Comparison of ENCODE assay signal across 14 mouse cellular contexts in genomic region chr9:106856664-106857063, GRCm38 (mm10).
"Had no signal": no experiment of that assay in that cellular context is flagged by ENCODE, and none has a peak within 500 bp of the region (broad histone marks: within the 10 kb centered on the region; RNA-seq: fewer than 3 reads in every experiment).

No protein-coding gene starts in this region.

- H3K27ac ChIP-seq: macrophage; midbrain, embryonic 13.5 days; midbrain, embryonic 15.5 days; neural tube, embryonic 12.5 days; stomach, embryonic 15.5 days had no signal

- H3K9me3 ChIP-seq: megakaryocyte, embryonic 14.5 days; midbrain, embryonic 13.5 days; midbrain, embryonic 15.5 days; neural tube, embryonic 12.5 days; stomach, embryonic 15.5 days had no signal

- H3K4me3 ChIP-seq: megakaryocyte, embryonic 14.5 days; midbrain, embryonic 13.5 days; midbrain, embryonic 15.5 days; neural tube, embryonic 12.5 days; stomach, embryonic 15.5 days had no signal

- H3K9ac ChIP-seq: lung, embryonic 14.5 days; midbrain, embryonic 13.5 days; midbrain, embryonic 15.5 days; neural tube, embryonic 12.5 days; stomach, embryonic 15.5 days had no signal

- H3K27me3 ChIP-seq: megakaryocyte, embryonic 14.5 days; midbrain, embryonic 13.5 days; midbrain, embryonic 15.5 days; neural tube, embryonic 12.5 days; stomach, embryonic 15.5 days had no signal

- H3K4me2 ChIP-seq: lung, embryonic 14.5 days; midbrain, embryonic 11.5 days; midbrain, embryonic 13.5 days; midbrain, embryonic 15.5 days; neural tube, embryonic 12.5 days; stomach, embryonic 15.5 days had no signal

- DNase-seq: lung, adult 18-20 months; lung, embryonic 14.5 days; lung, postnatal 10 days; right cerebral cortex, postnatal 14 days; thymus, adult 18-20 months; thymus, postnatal 14 days; thymus, postnatal 36 days had no signal

- H3K4me1 ChIP-seq: megakaryocyte, embryonic 14.5 days; midbrain, embryonic 13.5 days; midbrain, embryonic 15.5 days; neural tube, embryonic 12.5 days; stomach, embryonic 15.5 days had no signal

- ATAC-seq: midbrain, embryonic 13.5 days; midbrain, embryonic 15.5 days had no signal
